Mouse (Mus musculus): ENCODE data around the gene Auts2.

The Auts2 gene

DNA sequence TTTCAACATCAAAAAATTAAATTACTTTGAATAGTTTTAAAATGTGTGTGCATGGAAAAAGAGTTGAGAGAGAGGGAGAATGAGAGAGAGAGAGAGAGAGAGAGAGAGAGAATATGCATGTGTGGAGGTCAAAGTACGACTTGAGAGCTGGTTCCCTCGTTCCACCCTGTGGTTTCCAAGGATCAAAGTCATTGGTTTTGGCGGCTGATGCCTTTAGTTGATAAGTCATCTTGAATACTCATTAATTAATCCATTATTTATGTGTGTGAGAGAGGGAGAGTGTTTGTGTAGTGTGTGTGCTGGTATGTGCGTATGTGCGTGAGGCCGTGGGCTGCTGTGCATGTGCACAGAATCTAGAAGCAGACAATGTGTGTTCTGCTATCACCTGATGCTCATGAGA lies 898.8 kb downstream of the Auts2 start:
- DNase-seq = no peak

- peak; percentile 13 for DNase-seq
Measured at GRCm38 (mm10) chr5:131643176-131644174, 899.7 kb downstream of the Auts2 start.

DNA sequence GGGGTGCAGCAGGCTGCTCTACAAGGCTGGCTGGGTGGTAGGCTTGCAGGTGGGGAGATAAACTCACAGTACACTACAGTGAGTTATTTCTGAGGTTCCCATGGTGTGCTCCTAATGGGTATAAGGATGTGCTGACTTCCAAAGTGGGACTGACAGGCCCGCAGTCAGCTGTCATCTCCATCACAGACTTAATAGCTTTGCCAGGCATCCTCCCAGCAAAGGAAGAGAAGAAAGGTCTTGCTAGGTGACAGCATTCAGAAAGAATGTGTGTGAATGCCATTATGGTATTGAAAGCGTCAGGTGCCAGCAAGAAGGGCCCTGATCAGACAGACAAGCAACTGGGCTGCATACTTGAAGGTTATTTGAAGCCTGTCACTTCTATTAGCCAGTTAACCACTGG lies 900.4 kb downstream of the Auts2 start:
- no peak for DNase-seq

- DNase-seq = no peak
Measured at GRCm38 (mm10) chr5:131636431-131636830, 906.7 kb downstream of the Auts2 start.

DNA sequence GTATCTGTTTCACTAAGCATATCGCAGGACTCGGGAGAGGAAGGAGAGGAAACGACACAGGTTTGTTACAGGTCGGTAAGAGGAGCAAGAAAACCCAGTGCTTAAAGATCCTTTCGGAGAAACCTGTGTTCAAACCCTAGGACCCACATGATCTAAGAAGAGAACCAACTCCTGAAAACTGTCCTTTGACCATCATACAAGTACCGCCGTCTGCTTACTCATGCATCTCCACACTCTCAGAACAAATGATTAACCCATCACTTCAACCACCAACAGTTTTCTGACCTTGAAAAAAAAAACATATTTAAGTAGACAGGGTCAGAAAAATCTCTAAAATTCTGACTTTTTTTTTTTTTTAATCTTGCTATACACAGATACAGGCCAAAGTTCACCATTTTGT lies 908.4 kb downstream of the Auts2 start:
- DNase-seq = no peak

- DNase-seq = no peak
Measured at GRCm38 (mm10) chr5:131631998-131632379, 911.2 kb downstream of the Auts2 start.

- no peak for DNase-seq
Measured at GRCm38 (mm10) chr5:131631038-131631997, 911.8 kb downstream of the Auts2 start.

DNA sequence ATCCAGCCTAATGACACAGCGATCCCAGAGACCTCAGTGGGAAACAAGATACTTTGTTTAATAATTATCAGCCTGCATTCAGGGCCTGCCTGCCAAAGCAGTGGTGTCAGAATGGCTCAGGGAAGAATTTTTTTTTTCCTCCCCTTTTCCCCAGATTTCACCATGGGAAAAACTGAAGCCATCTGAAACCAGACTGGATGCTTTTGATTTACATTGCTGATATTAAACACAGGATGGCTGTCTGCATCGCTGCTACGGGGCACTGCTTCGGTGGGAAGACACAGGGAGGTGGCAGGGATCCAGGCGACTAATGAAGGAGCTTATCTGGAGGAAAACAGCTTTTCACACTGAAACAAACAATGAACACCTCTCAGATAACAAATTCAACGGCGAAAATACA lies 912.6 kb downstream of the Auts2 start:
- no peak for DNase-seq

DNA sequence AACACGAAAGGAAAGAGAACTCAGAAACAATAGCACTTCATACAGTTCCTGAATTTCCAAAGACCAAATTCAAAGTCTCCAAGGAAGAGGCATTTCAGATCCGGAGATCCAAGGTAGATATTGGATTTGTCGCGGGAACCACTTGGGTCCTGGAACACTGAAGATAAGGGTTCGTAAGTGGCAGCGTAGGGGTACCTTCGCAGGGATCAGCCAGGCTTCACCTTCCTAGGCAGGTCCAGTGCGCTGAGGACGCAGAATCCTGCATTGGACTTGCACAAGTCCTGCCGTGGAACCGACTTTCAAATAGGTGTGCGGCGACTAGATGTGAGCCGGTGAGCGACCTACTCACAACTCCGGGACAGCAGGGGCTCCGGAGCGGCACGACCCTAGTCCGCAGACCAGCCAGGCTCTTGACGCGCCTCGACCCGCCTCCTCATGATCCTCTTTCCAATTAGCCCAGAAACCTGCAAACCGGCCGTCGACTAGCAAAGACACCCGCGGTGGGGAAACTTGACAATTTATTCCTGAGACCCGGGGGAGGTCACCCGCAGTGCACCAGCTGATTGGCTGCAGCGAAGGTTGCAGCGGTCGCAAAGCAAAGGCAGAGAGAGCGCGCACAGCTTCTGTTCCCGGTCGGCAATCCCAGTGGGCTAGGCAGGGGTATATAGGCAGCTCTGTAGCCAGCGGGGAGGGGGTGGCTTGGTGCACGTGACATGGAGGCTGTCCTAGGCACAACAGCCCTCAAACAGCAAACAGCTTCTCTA lies 926.8 kb downstream of the Auts2 start:
- no peak for DNase-seq

GRCm38 (mm10) chr5:131614238-131614637 lies 928.9 kb downstream of the Auts2 start:
- DNase-seq = no peak

DNA sequence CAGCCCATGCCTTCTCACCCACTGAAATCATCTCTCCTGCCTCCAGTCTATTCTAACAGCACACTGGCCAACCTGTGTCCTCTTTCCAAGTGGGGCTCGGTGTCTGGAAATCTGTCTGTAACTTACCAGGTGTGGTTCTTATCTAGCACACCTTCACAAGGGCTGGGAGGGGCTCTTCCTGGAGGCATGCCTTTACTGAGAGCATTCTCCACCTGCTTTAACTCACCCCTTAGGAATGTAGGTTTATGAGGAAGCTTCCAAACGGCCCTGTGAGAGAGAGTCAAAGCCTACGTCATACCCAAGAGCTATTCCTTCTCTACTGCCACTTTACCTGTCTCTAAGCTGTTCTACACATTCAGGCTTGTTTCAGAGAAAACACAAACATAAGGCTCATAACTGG lies 929.8 kb downstream of the Auts2 start:
- no peak for DNase-seq

GRCm38 (mm10) chr5:131610702-131611101 lies 932.4 kb downstream of the Auts2 start:
- DNase-seq = no peak

DNA sequence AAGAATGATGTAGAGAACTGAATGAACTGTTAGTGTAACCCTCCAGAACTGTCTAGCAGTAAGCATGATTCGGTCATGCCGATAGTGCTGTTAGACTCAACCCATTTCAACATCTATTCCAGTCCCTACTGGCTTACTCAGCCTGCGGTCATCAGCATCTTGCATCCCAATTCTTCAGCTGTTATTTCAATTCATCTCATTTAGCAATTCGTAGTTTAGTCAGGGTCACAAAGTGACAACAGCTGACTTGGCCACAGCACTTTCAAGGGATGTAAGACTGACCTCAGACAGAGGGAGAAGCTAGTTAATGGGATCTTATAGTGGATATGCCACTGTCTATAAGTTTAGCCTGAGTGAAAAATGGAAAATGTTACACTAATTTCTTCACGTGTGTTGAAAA lies 936.4 kb downstream of the Auts2 start:
- DNase-seq = no peak

GRCm38 (mm10) chr5:131601934-131602692 lies 941.0 kb downstream of the Auts2 start:
- DNase-seq = no peak

GRCm38 (mm10) chr5:131600325-131601125 lies 942.6 kb downstream of the Auts2 start:
- DNase-seq = peak; percentile 52

DNA sequence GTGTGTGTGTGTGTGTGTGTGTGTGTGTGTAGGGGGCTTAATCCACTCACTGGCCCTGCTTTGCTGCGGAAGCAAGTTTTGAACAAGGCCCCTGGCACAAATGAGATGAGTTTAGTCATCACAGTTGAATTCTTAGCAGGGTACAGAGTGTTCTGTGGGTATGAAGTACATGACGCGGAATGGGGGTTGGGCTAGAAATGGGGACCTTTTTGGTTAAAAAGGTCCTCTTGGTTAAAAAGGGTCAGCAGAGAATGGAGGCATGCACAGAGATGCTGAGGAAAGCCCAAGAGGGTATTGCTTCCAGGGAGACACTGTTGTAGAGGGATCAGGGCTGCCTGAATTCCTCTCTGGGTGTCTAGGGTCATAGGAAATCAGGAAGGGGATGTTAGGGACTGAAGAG lies 945.6 kb downstream of the Auts2 start:
- DNase-seq = no peak

- DNase-seq = no peak
Measured at GRCm38 (mm10) chr5:131596591-131596990, 946.6 kb downstream of the Auts2 start.

DNA sequence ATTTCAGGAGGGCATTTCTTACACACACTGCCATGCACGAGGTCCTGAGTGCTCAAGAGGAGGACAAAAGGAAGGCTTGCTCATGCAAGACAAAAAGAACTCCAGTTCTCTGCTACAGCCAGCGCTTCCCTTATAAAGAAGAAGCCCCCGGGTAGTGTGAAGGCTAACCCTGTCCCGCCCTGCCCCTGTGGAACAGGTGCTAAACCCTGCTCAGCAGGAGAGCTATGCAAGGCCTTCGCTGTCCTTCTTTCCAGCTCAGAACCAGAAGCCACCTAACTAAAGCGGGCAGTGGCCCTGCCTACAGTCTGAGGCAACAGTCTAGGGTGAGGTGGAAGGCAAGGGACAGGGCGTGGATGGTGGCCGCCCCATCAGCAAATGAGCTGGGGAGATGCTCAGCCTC lies 947.4 kb downstream of the Auts2 start:
- DNase-seq = no peak

DNA sequence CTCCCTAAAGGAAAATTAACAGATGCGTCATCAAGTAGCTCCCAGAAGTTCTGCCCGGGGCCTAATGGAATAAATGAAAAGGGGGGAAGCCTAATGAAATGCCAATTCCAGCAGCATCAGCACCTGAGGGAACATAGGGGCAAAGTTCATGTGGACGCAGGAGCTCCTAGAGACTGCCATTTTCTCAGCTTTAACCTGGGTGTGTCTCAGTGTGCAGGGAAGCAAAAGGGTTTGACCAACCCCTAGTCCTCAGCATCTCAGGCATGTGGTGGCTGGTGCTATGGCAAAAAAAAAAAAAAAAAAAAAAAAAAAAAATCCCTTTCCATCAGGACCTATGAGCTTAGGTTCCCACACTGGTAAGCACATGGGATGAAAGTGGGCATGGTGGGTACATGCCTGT lies 948.5 kb downstream of the Auts2 start:
- DNase-seq = no peak

DNA sequence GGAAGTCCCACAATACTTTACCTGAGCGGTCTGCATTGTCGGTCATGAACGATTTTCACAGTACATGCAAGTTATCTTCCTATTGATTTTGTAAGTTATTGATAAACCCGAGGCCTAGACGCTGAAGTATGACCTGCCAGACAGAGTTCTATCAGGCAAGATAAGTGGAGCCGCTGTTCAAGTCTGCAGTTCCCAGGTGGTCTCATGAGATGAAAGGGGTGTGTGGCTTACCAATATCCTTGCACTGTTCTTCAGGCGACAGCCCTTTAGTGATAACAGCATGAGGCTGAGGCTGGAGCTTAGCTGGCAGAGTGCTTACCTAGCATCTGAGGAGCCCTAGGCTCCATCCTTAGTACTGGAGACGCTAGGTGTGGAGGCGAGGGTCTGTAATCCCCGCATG lies 949.9 kb downstream of the Auts2 start:
- no peak for DNase-seq

GRCm38 (mm10) chr5:131589948-131590467 lies 953.1 kb downstream of the Auts2 start:
- no peak for DNase-seq

Measured in cerebellum, adult 8-10 months (tissue).